Mouse (Mus musculus) liver, adult 2 months (tissue): ENCODE measurements around the gene Scarb1.

Source experiments
- CTCF ChIP-seq: fragments of 200-500 bp; IDR thresholded peaks from 2 replicates; pipeline ENCODE4 v1.5.1; 2011; ENCODE audit warnings: low read depth, low read length, control low read depth
- POLR2A ChIP-seq: fragments of 200-500 bp; IDR thresholded peaks from 2 replicates; pipeline ENCODE4 v1.6.1; 2011; ENCODE audit warnings: low read length, control low read depth; ENCODE audit not compliant: insufficient read depth; ENCODE audit errors: extremely low read depth

DNA sequence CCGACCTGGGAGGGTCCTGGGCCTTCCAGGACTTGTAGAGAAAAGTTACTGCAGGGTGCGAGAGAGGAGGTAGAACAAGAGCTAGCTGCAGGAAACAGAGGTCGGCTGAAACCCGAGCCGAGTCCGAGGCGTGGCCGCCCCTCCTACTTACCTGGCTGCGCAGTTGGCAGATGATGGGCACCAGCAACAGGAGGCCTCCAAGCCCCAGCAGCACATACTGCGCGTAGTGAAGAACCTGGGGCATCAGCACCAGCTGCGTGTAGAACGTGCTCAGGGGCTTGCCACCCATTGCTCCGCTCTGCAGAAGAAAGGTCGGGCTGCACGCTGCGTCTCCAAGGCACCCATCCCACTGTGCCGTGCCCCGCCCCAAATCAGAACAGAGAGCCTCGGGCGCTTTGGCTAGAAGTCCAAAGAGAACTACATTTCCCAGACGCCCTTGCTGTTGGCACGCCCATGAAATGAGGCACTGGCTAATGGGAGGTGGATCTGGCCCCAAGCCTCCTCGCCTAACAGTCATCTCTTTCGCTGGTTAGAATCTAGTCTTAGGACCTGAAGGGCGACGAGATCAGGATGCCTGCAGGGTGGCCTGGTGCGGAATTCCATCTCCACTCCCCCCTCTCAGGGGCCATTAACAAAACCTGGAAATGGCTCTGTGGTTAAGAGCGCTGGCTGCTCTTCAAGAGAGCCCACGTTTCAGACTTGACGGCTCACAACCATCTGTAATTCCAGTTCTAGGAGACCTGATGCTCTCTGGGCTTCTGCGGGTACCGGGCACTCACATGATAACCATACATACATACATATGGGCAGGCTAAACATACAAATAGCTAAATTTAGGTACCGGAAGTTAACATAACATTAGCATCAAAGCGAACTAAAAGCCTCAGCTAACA lies 56.9 kb downstream of the Scarb1 start:
- TF ChIP-seq CTCF (no peak), POLR2A (no peak)
